Mouse (Mus musculus): ENCODE measurements around the gene Lca5l.

Gene Lca5l

DNA sequence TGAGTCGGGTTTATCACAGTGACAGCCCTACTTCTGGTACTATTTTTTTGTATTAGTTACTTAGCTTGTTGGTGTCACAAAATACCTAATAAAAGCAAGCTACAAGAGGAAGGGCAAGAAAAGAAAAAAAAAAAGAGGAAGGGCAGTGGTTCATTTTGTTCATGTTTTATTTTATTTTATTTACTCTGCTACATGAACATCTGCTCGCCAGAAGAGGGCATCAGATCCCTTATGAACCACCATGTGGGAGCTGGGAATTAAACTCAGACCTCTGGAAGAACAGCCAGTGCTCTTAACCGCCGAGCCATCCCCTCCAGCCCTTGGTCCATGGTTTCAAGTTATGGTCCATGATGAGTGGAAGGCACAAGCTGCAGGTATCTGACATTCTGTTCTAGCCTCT, 77.3 kb downstream of the Lca5l start:
- DNase-seq (ENCODE audit: low spot score): no peak

- no peak for DNase-seq (ENCODE audit: low spot score)
These were observed 79.3 kb downstream of the Lca5l start for GRCm38 (mm10) chr16:96112769-96113168.

DNA sequence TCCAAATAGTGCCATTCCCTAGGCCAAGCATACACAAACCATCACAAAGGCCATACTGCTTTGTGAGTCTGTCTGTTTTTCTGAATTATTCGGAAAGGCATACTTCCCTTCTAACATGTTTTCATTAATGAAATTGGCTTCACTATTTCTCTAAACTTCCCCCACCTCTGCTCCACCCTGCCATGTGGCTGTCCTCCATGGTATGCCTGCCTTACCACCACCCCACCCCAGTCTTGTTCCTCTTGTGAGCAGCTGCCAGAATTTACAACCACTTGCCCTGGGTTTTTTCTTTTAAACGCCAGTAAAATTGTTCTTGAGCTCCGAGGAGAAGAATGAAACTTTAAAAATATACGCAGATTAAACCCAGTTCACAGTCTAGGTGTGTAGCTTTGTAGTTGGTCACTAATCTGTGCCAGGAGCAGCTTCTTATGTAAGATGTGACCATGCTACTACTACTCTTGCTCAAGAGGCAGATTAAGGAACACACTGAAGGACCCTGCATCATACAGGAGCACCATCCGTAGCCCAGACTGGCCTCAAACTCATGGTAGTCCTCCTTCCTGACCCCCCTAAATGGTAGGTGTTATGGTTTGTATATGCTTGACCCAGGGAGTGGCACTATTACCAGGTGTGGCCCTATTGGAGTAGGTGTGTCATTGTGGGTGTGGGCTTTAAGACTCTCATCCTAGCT, 81.3 kb downstream of the Lca5l start:
- no peak for DNase-seq (ENCODE audit: low spot score)

DNA sequence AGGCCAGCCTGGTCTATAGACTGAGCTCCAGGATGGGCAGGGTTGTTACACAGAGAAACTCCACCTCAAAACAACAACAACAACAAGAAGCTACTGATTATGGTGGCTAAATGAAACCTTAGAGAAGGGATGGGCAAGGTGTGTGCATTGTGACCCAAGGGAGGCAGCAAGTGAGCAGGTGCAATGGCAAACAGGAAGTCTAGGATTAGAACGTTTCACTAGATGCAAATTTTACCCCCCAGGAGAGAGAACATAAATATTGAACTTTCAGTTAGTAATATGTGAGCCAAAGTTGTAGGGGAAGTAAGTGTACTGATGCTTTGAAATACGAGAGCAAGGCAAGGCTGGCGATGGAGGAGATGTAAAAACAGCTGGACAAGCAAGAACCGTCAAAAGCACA, 82.4 kb downstream of the Lca5l start:
- DNase-seq (ENCODE audit: low spot score): no peak

Data from ovary, adult 18-20 months (tissue).